Mouse (Mus musculus) limb, embryonic 11.5 days (tissue): ENCODE results near the gene Olfr1037. TPM values are rescaled to one million over a fixed set of nuclear protein-coding genes. Genes with fewer than 3 reads are reported as not detected.
"Not testable (repeated sequence)": the region's sequence is repeated elsewhere in the genome, so short reads cannot be mapped to it uniquely, and the experiment has no call there.

ENCODE experiments used
- ATAC-seq: fragments of 200-750 bp; cut with Nextera tagmentation; 2 replicates; pipeline ENCODE4 v1.8.0; 2017; ENCODE audit warnings: low read depth; ENCODE audit not compliant: insufficient number of reproducible peaks, low FRiP score, low TSS enrichment
- DNase-seq: peaks from one replicate; pipeline ENCODE4 v3.0.0-alpha.2; 2015; ENCODE audit warnings: low spot score
- H3K27ac ChIP-seq: fragments of 300-500 bp; sonication (generic); replicated peaks from 2 replicates; pipeline ENCODE4 v1.5.1; 2014; ENCODE audit warnings: low read depth, mild to moderate bottlenecking, low read length
- H3K27me3 ChIP-seq: fragments of 300-500 bp; sonication (generic); 2 replicates; pipeline ENCODE4 v1.6.1; 2014; ENCODE audit warnings: mild to moderate bottlenecking, low read length, mixed read lengths; ENCODE audit not compliant: control insufficient read depth, insufficient read depth
- H3K36me3 ChIP-seq: fragments of 300-500 bp; sonication (generic); 2 replicates; pipeline ENCODE4 v1.6.1; 2014; ENCODE audit warnings: mild to moderate bottlenecking, low read length, moderate library complexity, mixed read lengths; ENCODE audit not compliant: control insufficient read depth, insufficient read depth
- H3K4me1 ChIP-seq: fragments of 300-500 bp; sonication (generic); 2 replicates; pipeline ENCODE4 v1.6.1; 2014; ENCODE audit warnings: low read length, mixed read lengths; ENCODE audit not compliant: control insufficient read depth, insufficient read depth
- H3K4me2 ChIP-seq: fragments of 300-500 bp; sonication (generic); 2 replicates; pipeline ENCODE4 v1.6.1; 2014; ENCODE audit warnings: low read depth, mild to moderate bottlenecking, moderate library complexity; ENCODE audit not compliant: severe bottlenecking
- H3K4me3 ChIP-seq: fragments of 300-500 bp; sonication (generic); 2 replicates; pipeline ENCODE4 v1.5.1; 2014; ENCODE audit warnings: low read depth, low read length
- H3K9ac ChIP-seq: fragments of 300-500 bp; sonication (generic); 2 replicates; pipeline ENCODE4 v1.6.1; 2014; ENCODE audit warnings: mild to moderate bottlenecking, low read length
- H3K9me3 ChIP-seq: fragments of 300-500 bp; sonication (generic); 2 replicates; pipeline ENCODE4 v1.6.1; 2016; ENCODE audit warnings: low read length; ENCODE audit not compliant: control insufficient read depth
- WGBS: fragments of 180-500 bp; shearing (Covaris S2); extraction: QIAGEN DNeasy Blood & Tissue Kit; methylation state at CpG from one replicate; pipeline ENCODE4 v1.1.7; 2014; 5-methylcytosine and 5-hydroxymethylcytosine counted together
- polyA plus RNA-seq: library from polyadenylated mRNA; unstranded; fragments of >200 nt; fragmentation: Nextera tagmentation; extraction: Ambion mirVana; gene quantifications from 2 replicates; pipeline ENCODE4 v1.2.1, GENCODE M21; 2014

Gene Olfr1037
- polyA plus RNA-seq: not detected in 2 replicates

DNA sequence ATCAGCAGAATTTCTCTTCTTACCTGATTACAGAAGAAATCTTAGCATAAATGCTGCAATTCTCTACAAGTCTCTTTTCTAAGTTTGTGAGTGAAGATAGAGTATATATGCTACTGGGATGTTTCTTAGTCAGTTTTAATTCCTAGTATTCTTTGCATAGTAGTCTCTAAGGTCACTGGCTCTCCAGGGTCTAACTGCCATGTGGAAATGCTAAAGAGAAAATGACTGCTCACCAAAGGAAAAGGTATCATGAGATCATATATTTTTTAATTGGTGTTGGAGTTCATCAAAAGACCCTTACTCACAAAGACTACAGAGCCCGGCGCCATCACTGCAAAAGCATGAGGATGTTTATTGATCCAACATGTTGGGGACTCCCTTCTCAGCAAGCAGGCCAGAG lies at the start of gene Olfr1037:
Gene Olfr1037 (minus strand): TSS at position 101 of the 400 bp plus-strand sequence.
- Histone ChIP-seq H3K4me1 (no peaks in the 10 kb centered on the region), H3K27me3 (no peaks in the 10 kb centered on the region), H3K9ac (no peak within 1 kb of the TSS), H3K4me3 (no peak within 1 kb of the TSS), H3K27ac (no peak within 1 kb of the TSS), H3K4me2 (no peak within 1 kb of the TSS), H3K36me3 (no peaks in the 10 kb centered on the region), H3K9me3 (no peaks in the 10 kb centered on the region)
- WGBS: 96% methylated on average over 2 of the region's 2 CpGs
- no peak for DNase-seq
- ATAC-seq: no peak

DNA sequence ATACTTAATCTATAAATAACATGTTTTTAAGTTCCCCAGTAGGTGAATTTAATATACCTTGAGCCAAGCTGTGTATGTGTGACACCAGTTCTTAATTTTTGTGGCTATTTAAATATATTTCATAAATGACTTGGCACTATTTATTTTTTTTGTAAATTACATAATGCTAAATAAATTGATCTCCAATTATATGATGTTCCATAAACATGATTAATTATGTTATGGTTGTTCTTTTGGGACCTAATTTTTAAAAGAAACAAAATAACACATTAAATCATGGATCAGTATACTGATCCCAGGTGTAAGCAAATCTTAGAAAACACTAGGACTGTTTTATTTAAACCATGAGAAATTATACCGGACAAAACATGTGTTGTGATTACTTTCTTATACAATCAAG lies 48.6 kb upstream of the Olfr1037 start, which contains the start of gene Olfr1039:
Gene Olfr1039 (minus strand): TSS at position 101 of the 400 bp plus-strand sequence.
- Histone ChIP-seq H3K4me3 (no peak within 1 kb of the TSS), H3K27me3 (no peaks in the 10 kb centered on the region), H3K9ac (no peak within 1 kb of the TSS), H3K4me1 (no peaks in the 10 kb centered on the region), H3K4me2 (no peak within 1 kb of the TSS), H3K36me3 (no peaks in the 10 kb centered on the region), H3K27ac (no peak within 1 kb of the TSS), H3K9me3 (no peaks in the 10 kb centered on the region)
- 98% methylated on average over 1 of the region's 1 CpGs for WGBS
- DNase-seq (no peak), ATAC-seq (no peak)

GRCm38 (mm10) chr2:86080478-86080877 lies 6.7 kb downstream of the Olfr1037 start:
- DNase-seq, H3K27me3 ChIP-seq, H3K36me3 ChIP-seq, H3K9me3 ChIP-seq, ATAC-seq, H3K27ac ChIP-seq, H3K9ac ChIP-seq, H3K4me1 ChIP-seq, H3K4me2 ChIP-seq, H3K4me3 ChIP-seq: not testable (repeated sequence)
- 95% methylated on average over 1 of the region's 1 CpGs for WGBS

- not testable (repeated sequence) for H3K4me2 ChIP-seq, H3K4me1 ChIP-seq, ATAC-seq, DNase-seq, H3K4me3 ChIP-seq, H3K9ac ChIP-seq, H3K36me3 ChIP-seq, H3K27me3 ChIP-seq, H3K9me3 ChIP-seq, H3K27ac ChIP-seq
These were observed 13.5 kb downstream of the Olfr1037 start, which contains the start of gene Olfr1036 for GRCm38 (mm10) chr2:86073692-86074091. Olfr1036 (plus strand) TSS chr2:86073992.

GRCm38 (mm10) chr2:86070189-86070588 lies 17.0 kb downstream of the Olfr1037 start:
- H3K4me1 ChIP-seq: no peaks in the 10 kb centered on the region
- no peaks in the 10 kb centered on the region for H3K9me3 ChIP-seq
- H3K27me3 ChIP-seq: no peaks in the 10 kb centered on the region
- H3K9ac ChIP-seq: no peak overlapping the region
- no peak overlapping the region for H3K27ac ChIP-seq
- DNase-seq (no peak), ATAC-seq (no peak)
- H3K4me3 ChIP-seq: no peak overlapping the region
- WGBS: 98% methylated on average over 8 of the region's 8 CpGs
- H3K36me3 ChIP-seq: no peaks in the 10 kb centered on the region
- no peak overlapping the region for H3K4me2 ChIP-seq

DNA sequence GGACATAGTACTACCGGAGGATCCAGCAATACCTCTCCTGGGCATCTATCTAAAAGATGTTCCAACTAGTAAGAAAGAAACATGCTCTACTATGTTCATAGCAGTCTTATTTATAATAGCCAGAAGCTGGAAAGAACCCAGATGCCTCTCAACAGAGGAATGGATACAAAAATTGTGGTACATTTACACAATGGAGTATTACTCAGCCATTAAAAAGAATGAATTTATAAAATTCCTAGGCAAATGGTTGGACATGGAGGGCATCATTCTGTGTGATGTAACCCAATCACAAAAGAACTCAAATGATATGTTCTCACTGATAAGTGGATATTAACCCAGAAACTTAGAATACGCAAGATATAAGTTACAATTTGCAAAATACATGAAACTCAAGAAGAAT lies 23.4 kb downstream of the Olfr1037 start:
- not testable (repeated sequence) for H3K4me1 ChIP-seq, H3K4me2 ChIP-seq, H3K27ac ChIP-seq, H3K27me3 ChIP-seq, ATAC-seq, H3K36me3 ChIP-seq, H3K4me3 ChIP-seq, H3K9me3 ChIP-seq, H3K9ac ChIP-seq, DNase-seq
- WGBS: 100% methylated on average over 2 of the region's 2 CpGs

- H3K27me3 ChIP-seq, H3K4me2 ChIP-seq, H3K9me3 ChIP-seq, H3K4me3 ChIP-seq, ATAC-seq, DNase-seq, H3K36me3 ChIP-seq, H3K4me1 ChIP-seq, H3K9ac ChIP-seq, H3K27ac ChIP-seq: not testable (repeated sequence)
These were observed 36.4 kb downstream of the Olfr1037 start for GRCm38 (mm10) chr2:86050777-86051176.

- no peak within 1 kb of the TSS for H3K4me2 ChIP-seq
- no peak within 1 kb of the TSS for H3K27ac ChIP-seq
- DNase-seq: no peak
- no peaks in the 10 kb centered on the region for H3K4me1 ChIP-seq
- H3K27me3 ChIP-seq: no peaks in the 10 kb centered on the region
- no peaks in the 10 kb centered on the region for H3K36me3 ChIP-seq
- H3K4me3 ChIP-seq: no peak within 1 kb of the TSS
- ATAC-seq: no peak
- no peak within 1 kb of the TSS for H3K9ac ChIP-seq
- no peaks in the 10 kb centered on the region for H3K9me3 ChIP-seq
These were observed 41.6 kb downstream of the Olfr1037 start, which contains the start of gene Olfr1034 for GRCm38 (mm10) chr2:86045561-86045960. Olfr1034 (plus strand) TSS chr2:86045861.
